Mouse (Mus musculus) kidney, adult 9 months (tissue): ENCODE data around the gene Ypel2.

Experiments
- DNase-seq: peaks from one replicate; pipeline ENCODE4 v3.0.0; 2022

Ypel2 gene

DNA sequence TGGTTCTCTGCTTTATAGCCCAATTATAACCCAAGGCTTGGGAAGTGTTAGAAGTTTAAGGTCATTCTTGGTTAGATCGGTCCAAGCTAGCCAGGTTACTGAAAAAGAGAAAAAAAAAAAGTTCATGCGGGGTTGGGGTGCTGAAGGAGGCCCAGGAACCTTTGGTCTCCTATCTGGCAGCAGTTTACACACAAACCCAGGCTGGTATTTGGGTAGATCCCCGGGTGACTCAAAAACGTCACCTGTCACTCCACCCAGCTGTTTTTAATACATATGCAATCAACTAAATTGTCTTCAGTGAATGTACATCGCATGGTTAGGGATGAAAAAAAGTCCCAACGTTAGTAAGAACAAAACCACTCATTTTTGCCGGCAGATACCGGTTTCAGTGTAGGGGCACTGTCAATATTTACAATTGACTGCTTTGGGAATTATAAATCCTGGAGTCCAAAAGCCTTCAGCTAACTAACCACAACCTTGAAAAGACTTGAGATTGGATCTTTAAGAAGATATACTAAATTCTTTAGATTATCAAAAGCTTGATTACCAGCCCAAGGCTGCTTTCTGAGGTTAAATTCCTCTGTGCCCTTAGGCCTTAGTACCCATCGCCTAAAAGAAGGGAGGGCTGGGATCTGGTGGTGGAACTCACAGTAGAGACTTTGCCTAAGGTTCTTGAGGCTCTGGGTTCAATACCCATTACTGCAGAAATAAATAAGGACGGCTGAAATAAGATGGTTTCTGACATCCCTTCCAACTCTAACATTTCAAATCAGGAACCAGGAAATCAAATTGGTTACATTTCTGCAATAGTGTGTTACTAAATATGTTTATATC lies 1.5 kb upstream of the Ypel2 start:
- peak; percentile 31 for DNase-seq

DNA sequence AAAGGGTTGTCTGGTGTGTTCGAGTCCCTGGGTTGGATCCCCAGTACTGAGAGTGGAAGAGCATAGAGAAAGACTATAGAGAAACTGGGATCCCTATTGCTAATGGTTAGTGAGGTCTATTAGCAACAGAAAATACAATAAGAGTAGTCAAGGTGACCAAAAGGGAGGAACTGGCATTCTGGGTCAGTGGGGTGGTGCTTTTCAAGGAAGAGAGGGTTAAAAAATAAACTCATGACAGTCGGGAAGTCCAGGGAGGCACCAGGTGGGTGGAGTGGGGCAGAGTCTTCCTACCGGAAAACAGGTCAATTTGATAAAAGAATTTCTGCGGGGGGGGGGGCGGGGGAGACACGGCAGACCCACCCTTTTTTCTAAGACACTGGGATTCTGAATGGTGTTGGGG lies 823 bp upstream of the Ypel2 start:
- peak; percentile 70 for DNase-seq

DNA sequence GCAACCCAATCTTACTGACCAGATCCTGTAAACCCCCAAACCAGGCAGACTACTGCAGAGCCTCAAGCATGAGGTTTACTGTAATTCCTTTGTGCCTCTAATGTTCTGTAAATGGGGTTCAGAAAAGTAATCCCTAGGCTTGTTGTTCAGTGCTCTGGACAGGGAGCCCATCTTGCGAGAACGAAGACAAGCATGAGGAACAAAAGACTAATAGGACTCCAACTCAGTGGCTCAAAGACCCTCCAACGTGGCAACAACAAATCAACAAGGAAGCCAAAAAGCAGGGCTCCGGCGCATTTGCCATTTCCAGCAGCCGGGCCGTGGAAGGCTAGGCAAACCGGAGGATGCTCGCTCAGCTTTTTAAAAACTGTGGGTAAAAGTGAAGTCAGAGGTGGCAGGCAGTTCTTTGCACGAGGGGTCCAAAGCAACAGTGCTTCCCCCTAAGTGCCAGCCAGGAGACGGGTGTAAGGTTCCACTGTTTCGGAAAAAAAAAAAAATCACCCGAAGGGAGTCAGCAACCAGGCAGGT lies 982 bp downstream of the Ypel2 start:
- DNase-seq = no peak

DNA sequence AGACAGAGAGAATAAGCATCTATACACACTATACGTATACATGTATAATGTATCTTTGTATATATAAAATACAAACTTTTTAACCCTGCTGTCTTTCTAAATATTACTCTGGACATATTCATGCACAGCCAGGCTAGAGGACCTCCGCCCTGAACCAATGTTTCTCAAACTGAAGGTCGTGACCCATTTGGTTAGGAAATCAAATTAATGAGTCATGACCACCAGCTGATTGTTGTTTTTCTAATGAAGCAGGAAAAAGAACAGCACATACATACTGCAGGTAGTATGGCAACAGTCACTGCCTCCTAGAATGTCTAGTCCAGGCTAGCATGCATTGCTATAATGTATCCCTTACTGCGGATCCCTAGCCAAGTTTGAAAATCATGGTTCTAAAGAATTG lies 2.3 kb downstream of the Ypel2 start:
- DNase-seq = no peak

DNA sequence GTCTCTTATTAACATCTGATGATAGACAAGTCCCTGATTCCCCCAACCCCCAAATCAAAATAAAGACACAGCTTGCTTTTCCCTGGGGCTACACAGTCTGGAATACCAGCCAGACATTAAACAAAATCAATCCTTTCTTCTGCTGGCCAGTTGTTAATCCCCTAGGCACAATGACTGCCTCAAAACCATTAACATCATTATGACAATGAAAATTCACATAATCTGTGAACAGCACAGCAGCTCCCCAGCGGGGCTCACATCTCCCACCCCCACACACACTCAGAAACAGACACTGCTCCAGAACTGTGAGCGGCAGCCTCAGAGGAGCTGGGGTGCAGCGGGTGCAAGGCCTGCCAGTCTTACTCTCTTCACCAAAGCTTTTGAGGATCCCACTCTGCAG lies 3.2 kb downstream of the Ypel2 start:
- DNase-seq = no peak

DNA sequence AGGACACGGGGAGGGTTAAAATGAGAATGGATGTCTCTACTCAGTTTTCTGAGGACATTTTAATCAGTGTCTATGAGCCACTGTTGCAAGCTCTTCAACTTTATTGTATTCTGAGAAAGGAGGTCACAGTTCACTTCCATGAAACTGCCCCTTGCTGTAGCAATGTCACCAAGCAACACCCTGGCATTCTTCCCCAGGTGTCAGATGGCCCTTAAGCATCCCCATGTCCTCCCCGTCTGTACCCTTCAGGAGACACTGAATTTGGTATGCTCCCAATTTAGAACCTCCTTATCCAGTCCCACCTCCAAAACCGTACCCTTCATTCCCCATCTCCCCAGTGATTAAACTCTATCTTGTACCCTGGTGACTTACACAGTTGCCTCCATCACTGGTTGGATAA lies 8.5 kb downstream of the Ypel2 start:
- no peak for DNase-seq

DNA sequence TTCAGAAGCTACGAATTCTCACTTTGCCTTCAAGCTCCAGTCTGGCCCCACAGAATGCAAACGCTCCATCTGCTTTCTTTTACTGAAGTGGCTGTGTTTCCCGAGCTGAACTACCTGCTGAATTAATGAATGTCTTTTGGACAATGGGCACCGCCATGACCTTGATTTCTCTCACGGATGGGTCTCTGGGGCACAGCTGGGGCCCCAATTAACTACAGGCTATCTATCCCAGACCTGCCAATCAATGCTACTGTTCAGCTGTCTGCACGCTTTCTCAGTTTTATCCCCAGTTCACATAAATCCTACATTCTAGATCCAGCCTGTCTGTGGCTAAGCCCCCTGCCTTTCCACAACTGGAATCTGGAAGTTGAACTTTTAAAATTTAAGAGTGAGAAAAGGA lies 10.5 kb downstream of the Ypel2 start:
- no peak for DNase-seq

DNA sequence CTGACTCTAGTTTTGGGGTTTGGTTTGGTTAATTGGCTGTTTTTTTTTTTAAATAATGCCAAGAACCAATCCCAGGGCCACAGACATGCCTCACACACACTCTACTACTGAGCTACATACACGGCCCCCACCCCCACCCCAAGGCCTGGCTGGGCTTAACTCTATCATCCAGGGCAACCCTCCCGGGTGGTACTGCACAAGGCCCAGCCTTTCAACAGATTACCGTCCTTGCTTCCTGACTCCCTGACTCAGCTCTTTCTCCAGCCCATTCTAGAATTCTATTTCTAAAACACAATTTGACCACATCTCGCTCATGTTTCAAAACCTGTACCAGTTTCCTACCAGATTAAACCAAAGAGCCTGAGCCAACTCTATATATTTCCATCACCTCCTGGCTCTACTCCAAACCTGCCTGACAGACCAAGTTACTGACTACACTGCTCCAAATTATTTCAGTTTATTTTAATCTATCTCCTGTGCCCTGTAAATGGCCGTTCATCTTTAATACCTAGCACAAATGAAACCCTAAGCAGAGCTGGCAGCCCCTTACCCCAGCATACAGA lies 12.2 kb downstream of the Ypel2 start:
- no peak for DNase-seq

DNA sequence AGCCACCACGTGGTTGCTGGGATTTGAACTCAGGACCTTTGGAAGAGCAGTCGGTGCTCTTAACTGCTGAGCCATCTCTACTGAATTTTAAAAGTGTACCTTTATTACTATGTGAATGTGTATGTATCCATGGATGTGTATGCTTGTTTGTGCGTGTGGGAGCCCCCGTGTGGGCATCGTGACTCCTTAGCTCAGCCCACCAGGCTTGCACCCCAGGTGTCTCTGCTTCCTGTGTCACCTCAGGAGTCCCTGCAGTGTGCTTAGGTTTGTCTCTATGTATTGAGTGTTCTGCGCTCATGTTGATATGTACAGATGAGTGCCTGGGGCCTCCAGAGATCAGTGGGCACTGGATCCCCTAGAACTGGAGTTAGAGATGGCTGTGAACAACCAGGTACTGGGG lies 13.0 kb downstream of the Ypel2 start:
- no peak for DNase-seq

DNA sequence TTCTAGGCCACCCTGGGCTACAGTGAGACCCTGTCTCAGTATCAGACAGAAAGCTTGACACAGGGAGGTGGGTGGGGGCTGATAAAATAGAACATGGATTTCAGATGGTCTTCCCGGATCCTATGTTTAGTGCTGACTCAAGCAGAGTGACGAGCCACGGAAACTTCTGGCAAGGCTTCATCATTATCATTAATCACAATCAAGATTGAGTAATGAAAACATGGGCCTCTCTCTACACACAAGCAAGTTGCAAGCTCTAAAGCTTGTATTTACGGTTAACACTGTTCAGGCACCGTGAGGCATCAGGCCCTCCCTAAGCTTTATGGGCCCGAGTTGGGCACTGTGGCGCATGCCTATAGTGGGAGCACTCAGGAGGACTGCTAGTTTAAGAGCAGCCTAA lies 13.7 kb downstream of the Ypel2 start:
- no peak for DNase-seq

DNA sequence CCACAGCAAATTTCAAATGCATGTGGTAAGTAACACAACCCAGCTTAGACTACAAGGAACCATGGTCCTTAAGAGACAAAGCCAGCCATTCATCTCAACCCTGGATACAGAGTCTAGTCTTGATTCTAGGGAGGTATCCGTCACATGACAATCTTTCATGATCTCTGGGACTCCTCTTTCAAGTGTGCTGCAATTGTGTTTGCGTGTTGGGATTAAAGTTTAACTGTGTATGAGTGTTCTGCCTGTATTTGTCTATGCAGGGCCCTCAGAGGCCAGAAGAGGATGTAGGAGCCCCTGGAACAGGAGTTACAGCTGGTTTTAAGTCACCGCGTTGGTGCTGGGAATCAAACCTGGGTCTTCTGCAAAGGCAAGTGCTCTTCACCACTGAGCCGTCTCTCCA lies 16.3 kb downstream of the Ypel2 start:
- DNase-seq = no peak

DNA sequence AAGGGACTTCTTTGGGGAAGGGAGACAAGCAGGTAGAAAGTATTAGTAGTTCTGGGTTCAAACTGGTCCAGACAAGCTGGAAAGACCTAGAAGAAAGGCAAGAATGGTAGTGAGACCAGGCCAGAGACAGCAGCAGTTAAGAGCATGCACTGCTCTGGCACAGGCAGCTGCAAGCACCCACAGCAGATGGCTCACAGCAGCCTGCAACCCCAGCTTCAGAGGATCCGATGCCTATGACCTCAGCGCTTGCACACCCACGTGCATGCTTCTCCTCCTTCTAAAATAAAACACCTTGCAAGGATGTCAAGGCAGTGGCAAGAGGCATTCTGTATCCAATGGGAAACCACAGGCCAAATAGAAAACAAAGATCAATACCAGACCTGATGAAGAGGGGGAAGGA lies 19.1 kb downstream of the Ypel2 start:
- DNase-seq = no peak

DNA sequence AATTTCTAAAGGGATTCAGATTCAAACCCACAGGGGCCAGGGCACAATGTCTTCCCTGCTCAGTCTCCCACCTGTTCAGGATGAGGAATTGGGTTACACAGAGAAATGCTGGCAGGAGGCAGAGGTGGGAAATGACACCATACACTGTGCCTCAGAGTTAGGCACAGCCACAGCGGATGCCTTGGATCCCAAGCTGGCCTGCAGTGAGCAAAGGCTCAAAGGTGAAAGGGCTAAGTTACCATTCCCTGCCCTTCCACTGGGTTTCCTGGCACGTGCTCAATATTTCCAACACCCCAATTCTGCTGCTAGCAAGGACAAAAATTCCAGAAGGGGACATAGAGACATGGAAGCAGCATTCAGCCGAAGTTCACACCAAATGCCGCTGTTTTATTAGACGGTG lies 20.3 kb downstream of the Ypel2 start:
- DNase-seq = peak; percentile 78

DNA sequence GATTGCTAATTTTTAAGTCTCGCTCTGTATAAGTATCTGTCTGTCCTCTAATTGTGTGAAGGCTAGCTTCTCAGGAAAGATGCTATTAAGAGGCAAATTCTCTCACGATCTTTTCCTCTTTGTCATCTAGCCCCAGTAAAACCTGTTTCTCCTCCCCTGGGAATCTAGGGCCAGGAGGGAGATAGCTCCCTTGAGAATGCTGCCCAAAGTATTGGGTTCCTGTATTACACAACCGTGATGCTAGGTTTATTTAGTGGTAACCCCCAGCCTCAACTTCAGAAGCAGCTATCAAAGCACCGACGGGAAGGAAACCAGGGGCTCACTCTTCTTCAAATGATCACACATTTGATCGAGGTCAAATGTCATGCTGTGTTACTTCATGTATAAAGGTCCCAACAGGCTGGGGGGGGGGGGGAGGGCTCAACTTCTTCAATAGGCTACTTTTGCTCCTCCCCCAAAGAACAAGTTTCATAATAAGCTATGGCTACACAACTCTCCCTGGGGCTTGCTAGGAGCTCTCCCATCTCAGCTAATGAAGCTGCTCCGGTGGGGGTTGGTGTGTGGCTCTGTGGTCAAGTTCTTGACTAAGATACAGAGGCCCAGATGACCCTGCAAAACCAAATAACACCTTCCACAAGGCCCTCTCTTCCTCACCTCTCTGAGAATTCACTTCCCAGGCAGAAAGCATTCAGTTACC lies 22.3 kb downstream of the Ypel2 start:
- no peak for DNase-seq

DNA sequence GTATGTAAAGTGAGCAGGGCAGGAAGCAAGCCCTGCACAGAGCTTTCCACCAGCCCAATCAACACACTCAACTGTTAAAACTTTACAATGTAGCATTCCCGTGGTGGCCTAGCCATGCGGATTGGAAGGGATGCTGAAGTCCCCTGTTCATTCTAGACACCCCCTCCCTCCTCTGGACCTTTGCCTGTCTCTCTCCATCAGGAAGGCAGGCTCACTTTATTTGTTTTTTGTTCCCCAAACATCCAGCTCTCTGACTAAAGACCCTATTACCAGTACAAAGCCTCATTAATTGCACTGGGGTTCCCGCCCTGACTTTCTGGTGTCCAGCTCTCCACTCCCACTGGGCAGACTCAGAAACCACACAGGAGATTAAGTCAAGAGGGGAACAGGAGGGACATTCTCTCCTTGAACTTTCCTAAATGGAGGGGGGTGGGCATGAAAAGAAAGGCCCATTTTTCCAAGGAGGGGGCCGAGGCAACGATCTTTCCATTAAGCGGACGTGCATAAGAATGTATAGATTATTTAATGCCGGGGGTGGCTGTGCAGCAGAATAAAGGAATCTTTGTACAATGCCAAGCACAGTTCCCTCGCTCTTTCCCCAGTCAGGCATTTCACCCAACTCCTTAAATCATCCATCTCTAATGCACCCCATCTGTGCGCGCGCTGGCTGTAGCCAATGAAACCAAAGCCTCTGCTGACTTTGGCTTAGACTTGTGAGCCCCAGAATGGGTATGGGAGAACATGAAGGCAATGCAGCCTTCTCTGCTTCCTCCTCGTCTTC lies 24.3 kb downstream of the Ypel2 start:
- no peak for DNase-seq

DNA sequence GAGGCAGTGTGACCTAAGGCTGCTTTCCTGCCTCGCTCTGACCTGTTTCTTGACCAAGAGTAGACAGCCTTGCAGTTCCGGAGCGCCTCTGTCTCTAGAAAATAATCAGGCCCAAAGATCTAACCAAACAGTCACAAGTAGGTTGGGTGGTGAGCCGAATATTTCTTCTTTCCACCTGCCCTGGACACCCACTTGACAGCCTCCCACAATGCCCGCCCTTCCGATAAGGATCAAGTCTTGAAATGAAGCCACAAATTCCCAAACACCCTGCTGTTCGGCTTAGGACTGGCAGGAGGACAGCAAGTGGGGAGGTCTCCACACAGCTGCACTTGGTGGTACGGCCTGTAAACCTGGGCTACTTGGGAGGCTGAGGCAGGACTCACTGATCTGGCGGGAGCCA lies 26.0 kb downstream of the Ypel2 start:
- DNase-seq = no peak

DNA sequence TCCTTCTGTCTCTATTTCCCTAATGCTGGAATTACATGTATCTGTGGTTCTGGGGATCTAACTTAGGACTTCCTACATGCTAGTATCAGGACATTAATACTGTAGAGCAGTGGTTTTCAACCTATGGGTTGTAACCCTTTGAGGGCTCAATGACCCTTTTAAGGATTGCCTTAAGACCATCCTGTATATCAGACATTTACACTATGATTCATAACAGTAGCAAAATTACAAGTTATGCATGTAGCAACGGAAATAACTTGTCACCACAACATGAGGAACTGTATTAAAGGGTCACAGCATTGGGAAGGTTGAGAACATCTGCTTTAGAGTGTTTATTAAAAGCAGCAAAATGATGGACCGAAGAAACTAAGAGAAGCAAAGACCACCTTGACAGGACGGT lies 26.8 kb downstream of the Ypel2 start:
- no peak for DNase-seq

DNA sequence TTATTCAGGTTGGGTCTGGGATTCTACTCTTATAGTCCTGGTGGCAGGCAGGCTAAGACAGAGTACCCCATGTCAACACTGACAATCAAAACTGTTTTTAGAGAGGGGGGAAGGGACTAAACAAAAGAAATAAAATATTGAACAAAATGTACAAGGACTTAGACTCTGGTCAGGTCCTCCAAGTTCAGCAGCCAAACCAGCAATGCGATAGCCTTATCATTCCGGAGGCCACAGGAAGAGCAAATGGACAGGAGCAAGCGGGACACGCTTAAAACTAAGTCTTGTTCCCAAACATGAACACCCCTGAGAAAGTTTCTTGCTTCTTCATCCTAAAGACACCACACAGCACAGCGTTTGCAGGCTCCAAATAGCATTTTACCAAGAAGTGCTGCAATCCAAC lies 28.4 kb downstream of the Ypel2 start:
- DNase-seq = no peak

DNA sequence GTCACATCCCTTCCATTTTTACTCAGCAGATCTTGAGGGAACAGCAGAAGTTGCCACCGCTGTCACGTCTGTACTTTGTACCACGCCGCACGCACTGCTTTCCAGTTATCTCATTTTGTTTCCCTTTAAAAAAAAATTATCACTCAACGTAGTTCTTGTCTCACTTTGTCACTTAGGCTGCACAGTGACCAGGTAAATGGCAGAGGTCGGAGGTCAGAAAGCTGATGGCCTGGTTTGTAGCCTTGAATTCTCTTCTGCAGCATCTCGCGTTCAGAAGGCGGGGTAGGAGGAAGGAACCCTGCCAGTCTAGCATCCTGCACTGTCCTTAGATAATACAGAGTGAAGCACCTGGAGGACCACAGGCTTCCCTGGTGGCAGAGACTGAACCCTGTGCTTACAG lies 29.8 kb downstream of the Ypel2 start:
- no peak for DNase-seq

DNA sequence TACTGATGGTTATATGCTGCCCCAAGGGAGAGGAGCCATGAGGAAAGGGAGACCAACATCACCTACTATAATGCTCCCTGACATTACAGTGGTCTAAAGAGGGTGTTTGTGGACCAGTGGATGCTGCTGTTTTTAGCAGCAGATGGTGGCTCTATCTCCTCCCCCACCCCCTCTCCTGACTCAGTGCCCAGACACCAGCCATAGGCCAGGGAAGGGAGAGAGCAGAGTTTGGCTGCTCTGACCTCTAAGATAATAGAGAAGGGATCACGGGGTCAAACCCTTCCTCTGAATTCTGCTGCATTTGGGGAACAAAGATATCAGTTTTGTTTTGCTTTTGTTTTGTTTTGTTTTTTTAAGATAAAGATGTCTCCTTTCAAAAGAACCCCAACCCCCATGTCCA lies 30.5 kb downstream of the Ypel2 start:
- DNase-seq = no peak

DNA sequence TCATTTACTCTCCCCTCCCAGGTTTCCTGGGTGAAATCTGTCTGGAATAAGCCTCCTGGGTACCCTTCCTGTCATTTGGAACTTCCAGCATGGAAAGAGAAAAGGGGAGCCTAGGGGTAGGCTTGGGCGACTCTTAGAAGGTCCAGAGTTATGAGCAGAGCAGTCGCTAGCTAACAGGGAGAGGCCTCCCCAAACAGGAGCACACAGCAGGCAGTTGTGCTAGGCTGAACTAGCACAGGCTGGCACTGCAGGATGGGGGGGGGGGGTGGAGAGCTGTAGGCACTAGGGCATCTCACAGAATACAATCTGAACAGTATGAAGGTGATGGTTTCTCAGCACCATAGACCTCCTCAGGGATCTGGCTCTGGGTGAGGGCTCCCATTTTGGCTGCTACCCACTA lies 31.1 kb downstream of the Ypel2 start:
- DNase-seq = no peak

DNA sequence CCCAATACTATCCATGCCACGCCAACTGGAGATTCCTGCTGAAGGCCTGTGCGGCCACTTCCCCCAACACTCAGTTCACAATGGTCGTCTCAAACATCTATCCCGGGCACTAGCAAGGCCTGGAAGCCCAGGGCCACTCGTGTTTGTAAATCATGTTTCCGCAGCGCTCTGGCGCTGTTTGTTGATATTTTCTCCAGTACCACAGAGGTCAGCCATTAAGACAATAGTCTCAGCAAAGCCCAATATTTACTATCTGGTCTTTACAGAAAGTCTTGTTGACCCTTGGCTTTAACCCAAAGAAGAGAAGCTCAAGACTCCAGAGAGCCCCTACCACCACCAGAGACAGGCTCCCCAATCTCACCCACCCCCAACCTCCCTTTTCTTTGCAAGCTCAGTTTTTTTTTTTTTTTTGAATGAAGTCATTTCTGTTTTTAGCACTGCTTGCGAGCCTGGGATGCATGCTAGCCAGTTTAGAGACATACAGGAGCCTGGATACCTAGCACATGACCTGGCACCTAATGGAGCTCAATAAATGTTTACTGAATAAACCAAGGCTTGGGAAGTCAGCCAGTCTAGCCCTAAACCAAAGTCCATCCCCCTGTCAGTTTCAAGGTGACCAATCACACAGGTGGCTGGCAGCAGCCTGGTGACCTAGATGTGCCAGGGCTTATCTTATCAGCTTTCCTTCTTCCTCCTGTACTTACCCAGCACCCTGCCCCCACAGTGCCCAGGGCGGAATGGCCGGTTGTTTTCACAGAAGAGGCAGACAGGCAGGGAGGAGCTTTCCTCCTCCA lies 31.8 kb downstream of the Ypel2 start:
- peak; percentile 96 for DNase-seq
